Mouse (Mus musculus) liver, adult 2 months (tissue): ENCODE data around the gene Gm17304.

ENCODE experiments used
- CTCF ChIP-seq: fragments of 200-500 bp; IDR thresholded peaks from 2 replicates; pipeline ENCODE4 v1.5.1; 2011; ENCODE audit warnings: low read depth, low read length, control low read depth
- POLR2A ChIP-seq: fragments of 200-500 bp; IDR thresholded peaks from 2 replicates; pipeline ENCODE4 v1.6.1; 2011; ENCODE audit warnings: low read length, control low read depth; ENCODE audit not compliant: insufficient read depth; ENCODE audit errors: extremely low read depth

DNA sequence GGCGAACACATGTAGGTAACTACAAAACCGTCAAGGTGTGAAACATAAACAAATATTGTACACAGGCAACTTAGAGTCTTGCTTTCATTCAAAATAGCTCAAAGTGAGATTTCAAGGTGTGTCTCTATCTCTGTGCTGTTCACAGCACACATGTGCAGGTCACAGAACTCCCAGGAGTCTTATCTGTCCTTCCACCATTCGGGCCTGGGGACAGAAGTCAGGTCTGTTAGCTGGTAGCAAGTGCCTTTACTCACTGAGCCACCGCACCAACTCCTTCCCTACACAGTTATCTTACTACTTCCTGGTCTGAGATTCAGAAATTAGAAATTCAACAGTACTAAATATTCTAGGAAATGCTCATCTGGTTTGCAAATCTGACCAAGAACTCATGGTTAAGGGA is 34.5 kb downstream of the Gm17304 start:
- TF ChIP-seq CTCF = no peak
- TF ChIP-seq POLR2A = no peak
